Mouse (Mus musculus) midbrain, embryonic 11.5 days (tissue): ENCODE data around the gene Fsd2. TPM values are rescaled to one million over a fixed set of nuclear protein-coding genes. Genes with fewer than 3 reads are reported as not detected.

Experiments
- ATAC-seq: fragments of 200-750 bp; cut with Nextera tagmentation; 2 replicates; pipeline ENCODE4 v1.8.0; 2017; ENCODE audit warnings: moderate TSS enrichment, moderate library complexity; ENCODE audit not compliant: low FRiP score
- DNase-seq: peaks from one replicate; pipeline ENCODE4 v3.0.0; 2015; ENCODE audit warnings: low spot score; ENCODE audit errors: missing footprints
- H3K27ac ChIP-seq: fragments of 300-500 bp; sonication (generic); 2 replicates; pipeline ENCODE4 v1.5.1; 2014; ENCODE audit warnings: low read depth, low read length
- H3K27me3 ChIP-seq: fragments of 300-500 bp; sonication (generic); 2 replicates; pipeline ENCODE4 v1.6.1; 2014; ENCODE audit warnings: mild to moderate bottlenecking, low read length, moderate library complexity, mixed read lengths; ENCODE audit not compliant: control insufficient read depth, insufficient read depth
- H3K36me3 ChIP-seq: fragments of 300-500 bp; sonication (generic); 2 replicates; pipeline ENCODE4 v1.6.1; 2014; ENCODE audit warnings: mild to moderate bottlenecking, low read length, moderate library complexity, mixed read lengths; ENCODE audit not compliant: control insufficient read depth, insufficient read depth
- H3K4me1 ChIP-seq: fragments of 300-500 bp; sonication (generic); 2 replicates; pipeline ENCODE4 v1.6.1; 2014; ENCODE audit warnings: low read length; ENCODE audit not compliant: control insufficient read depth, insufficient read depth
- H3K4me2 ChIP-seq: fragments of 300-500 bp; sonication (generic); 2 replicates; pipeline ENCODE4 v1.6.1; 2014; ENCODE audit warnings: mild to moderate bottlenecking, moderate library complexity
- H3K4me3 ChIP-seq: fragments of 300-500 bp; sonication (generic); 2 replicates; pipeline ENCODE4 v1.5.1; 2014; ENCODE audit warnings: low read depth, low read length
- H3K9ac ChIP-seq: fragments of 300-500 bp; sonication (generic); 2 replicates; pipeline ENCODE4 v1.6.1; 2014; ENCODE audit warnings: low read length
- H3K9me3 ChIP-seq: fragments of 300-500 bp; sonication (generic); 2 replicates; pipeline ENCODE4 v1.6.1; 2016; ENCODE audit warnings: low read length; ENCODE audit not compliant: control insufficient read depth
- WGBS: fragments of 180-500 bp; shearing (Covaris S2); extraction: QIAGEN DNeasy Blood & Tissue Kit; methylation state at CpG from one replicate; pipeline ENCODE4 v1.1.7; 2014; 5-methylcytosine and 5-hydroxymethylcytosine counted together
- polyA plus RNA-seq: library from polyadenylated mRNA; unstranded; fragments of >200 nt; fragmentation: Nextera tagmentation; extraction: Ambion mirVana; gene quantifications from 2 replicates; pipeline ENCODE4 v1.2.1, GENCODE M21; 2014

The Fsd2 gene
- polyA plus RNA-seq, 1 experiment from 2014 or later = 0.08 TPM

- WGBS = 80% methylated on average over 6 of the region's 6 CpGs
These were observed 50.4 kb downstream of the Fsd2 start for GRCm38 (mm10) chr7:81516154-81517030.

GRCm38 (mm10) chr7:81514906-81515590, 51.7 kb downstream of the Fsd2 start:
- H3K4me3 ChIP-seq = no peak overlapping the region
- no peaks in the 10 kb centered on the region for H3K27me3 ChIP-seq
- H3K4me2 ChIP-seq = no peak overlapping the region
- 56% methylated on average over 13 of the region's 13 CpGs for WGBS
- DNase-seq (no peak), ATAC-seq (no peak)
- H3K4me1 ChIP-seq = no peaks in the 10 kb centered on the region
- H3K27ac ChIP-seq = no peak overlapping the region
- no peak overlapping the region for H3K9ac ChIP-seq
- H3K36me3 ChIP-seq = no peaks in the 10 kb centered on the region
- no peaks in the 10 kb centered on the region for H3K9me3 ChIP-seq

More at GRCm38 (mm10) chr7:81516154-81517030, 50.4 kb downstream of the Fsd2 start:
- no peak for ATAC-seq
- Histone ChIP-seq H3K9ac (no peak overlapping the region), H3K27ac (no peak overlapping the region), H3K36me3 (no peaks in the 10 kb centered on the region), H3K4me2 (no peak overlapping the region), H3K4me1 (no peaks in the 10 kb centered on the region), H3K4me3 (no peak overlapping the region), H3K9me3 (no peaks in the 10 kb centered on the region), H3K27me3 (no peaks in the 10 kb centered on the region)
- no peak for DNase-seq

GRCm38 (mm10) chr7:81501050-81501449, 65.7 kb downstream of the Fsd2 start:
- ATAC-seq (no peak), DNase-seq (no peak)
- Histone ChIP-seq H3K9ac (no peak overlapping the region), H3K27ac (no peak overlapping the region), H3K4me3 (no peak overlapping the region), H3K27me3 (no peaks in the 10 kb centered on the region), H3K36me3 (no peaks in the 10 kb centered on the region), H3K4me1 (peaks cover 10% of the 10 kb centered on the region), H3K9me3 (no peaks in the 10 kb centered on the region), H3K4me2 (no peak overlapping the region)
- 86% methylated on average over 2 of the region's 2 CpGs for WGBS

DNA sequence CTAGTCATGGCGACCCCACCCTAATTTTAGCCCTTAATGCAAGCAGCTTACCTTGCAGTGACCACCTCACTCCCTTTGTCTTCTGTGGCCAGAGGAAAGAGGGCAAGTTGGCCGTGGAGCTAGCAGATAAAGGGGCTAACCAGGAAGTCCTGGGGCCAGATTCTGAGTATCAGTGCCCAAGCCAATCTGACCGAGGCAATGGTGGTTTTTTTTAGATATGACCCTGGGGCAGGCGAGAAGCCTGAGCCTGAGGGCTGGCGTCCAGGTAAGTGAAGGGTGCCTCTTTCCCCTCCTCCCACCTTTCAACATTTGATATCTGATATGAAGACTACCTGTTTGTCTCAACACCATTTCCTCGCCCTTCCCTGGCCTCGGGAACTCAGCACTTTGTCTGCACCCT, 68.6 kb downstream of the Fsd2 start, which contains the start of gene BC048679:
Gene BC048679, minus strand, starts transcription at position 101 of the 400 bp plus-strand sequence.
- no peaks in the 10 kb centered on the region for H3K9me3 ChIP-seq
- no peak within 1 kb of the TSS for H3K9ac ChIP-seq
- no peak within 1 kb of the TSS for H3K27ac ChIP-seq
- 73% methylated on average over 7 of the region's 7 CpGs for WGBS
- ATAC-seq (no peak), DNase-seq (no peak)
- H3K4me1 ChIP-seq = peaks cover 12% of the 10 kb centered on the region
- no peak within 1 kb of the TSS; the same call in 1 of the 2 replicates for H3K4me2 ChIP-seq
- H3K27me3 ChIP-seq = no peaks in the 10 kb centered on the region
- no peak within 1 kb of the TSS for H3K4me3 ChIP-seq
- no peaks in the 10 kb centered on the region for H3K36me3 ChIP-seq

GRCm38 (mm10) chr7:81497171-81497570, 69.6 kb downstream of the Fsd2 start:
- no peak overlapping the region; the same call in 1 of the 2 replicates for H3K4me2 ChIP-seq
- no peak for DNase-seq
- H3K27me3 ChIP-seq = no peaks in the 10 kb centered on the region
- WGBS = 16% methylated on average over 6 of the region's 6 CpGs
- H3K9ac ChIP-seq = no peak overlapping the region
- ATAC-seq = no peak
- peaks cover 20% of the 10 kb centered on the region for H3K4me1 ChIP-seq
- H3K4me3 ChIP-seq = no peak overlapping the region
- H3K27ac ChIP-seq = no peak overlapping the region
- H3K36me3 ChIP-seq = no peaks in the 10 kb centered on the region
- H3K9me3 ChIP-seq = no peaks in the 10 kb centered on the region

DNA sequence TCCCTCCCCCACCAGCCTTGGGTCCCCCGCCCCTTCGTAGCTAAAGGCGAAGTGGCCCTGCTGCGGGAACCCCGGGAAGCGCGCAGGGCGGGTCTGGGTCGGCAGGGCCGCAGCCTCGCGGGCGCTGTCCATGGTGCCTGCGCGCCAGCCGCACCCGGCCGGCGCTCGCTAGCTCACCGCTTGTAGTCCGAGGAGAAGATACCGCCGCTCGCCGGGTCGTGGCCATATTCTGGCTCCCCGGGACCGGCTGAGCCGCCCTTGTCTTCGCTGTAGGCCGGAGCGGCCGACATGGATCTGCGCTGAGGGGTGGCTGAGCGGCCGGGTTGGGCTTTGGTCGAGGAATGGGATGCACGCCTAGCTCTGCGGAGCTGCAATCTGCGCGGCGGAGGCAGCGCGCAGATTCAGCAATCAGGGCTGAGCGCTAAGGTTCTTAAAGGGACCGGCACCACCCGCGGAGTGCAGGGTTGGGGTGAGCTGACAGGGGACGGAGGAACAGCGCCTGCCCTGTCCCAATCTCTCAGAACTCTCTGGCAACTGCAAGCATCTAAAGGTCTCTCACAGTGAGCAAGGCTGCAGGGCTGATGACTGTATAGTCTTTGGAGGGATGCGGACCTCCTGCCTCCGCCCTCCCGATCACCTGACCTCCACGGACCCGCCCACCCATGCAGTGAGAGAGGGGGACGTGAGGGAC, 73.3 kb downstream of the Fsd2 start, which contains the start of gene Ap3b2:
Gene Ap3b2, minus strand, starts transcription at position 595 of the 691 bp plus-strand sequence.
- Histone ChIP-seq H3K9ac (peak within 1 kb of the TSS; percentile 62), H3K9me3 (no peaks in the 10 kb centered on the region), H3K4me2 (peak within 1 kb of the TSS; percentile 84), H3K36me3 (no peaks in the 10 kb centered on the region), H3K27ac (peak within 1 kb of the TSS; percentile 87), H3K4me3 (peak within 1 kb of the TSS; percentile 70), H3K27me3 (no peaks in the 10 kb centered on the region), H3K4me1 (peaks cover 30% of the 10 kb centered on the region)
- ATAC-seq (peak; percentile 88), DNase-seq (peak; percentile 97)
- WGBS = under 1% methylated on average over 48 of the region's 57 CpGs

- Histone ChIP-seq H3K4me1 (peaks cover 28% of the 10 kb centered on the region), H3K27me3 (no peaks in the 10 kb centered on the region), H3K4me2 (peak overlapping the region; percentile 84), H3K36me3 (no peaks in the 10 kb centered on the region), H3K9ac (peak overlapping the region; percentile 62), H3K9me3 (no peaks in the 10 kb centered on the region), H3K4me3 (peak overlapping the region; percentile 70), H3K27ac (no peak overlapping the region)
- WGBS = 40% methylated on average over 9 of the region's 9 CpGs
- peak; percentile 86 for DNase-seq
- no peak for ATAC-seq
These were observed 74.1 kb downstream of the Fsd2 start for GRCm38 (mm10) chr7:81492628-81493027.

GRCm38 (mm10) chr7:81489649-81490048, 77.1 kb downstream of the Fsd2 start:
- H3K9ac ChIP-seq = no peak overlapping the region
- H3K4me2 ChIP-seq = no peak overlapping the region
- H3K4me1 ChIP-seq = peaks cover 21% of the 10 kb centered on the region
- peak; percentile 87 for DNase-seq
- H3K27me3 ChIP-seq = no peaks in the 10 kb centered on the region
- ATAC-seq = no peak
- no peaks in the 10 kb centered on the region for H3K9me3 ChIP-seq
- 11% methylated on average over 9 of the region's 9 CpGs for WGBS
- H3K36me3 ChIP-seq = no peaks in the 10 kb centered on the region
- no peak overlapping the region for H3K27ac ChIP-seq
- H3K4me3 ChIP-seq = no peak overlapping the region
